Mouse (Mus musculus) gastrocnemius, adult 8-10 months (tissue): ENCODE data around the gene Rnaset2b. TPM values are rescaled to one million over a fixed set of nuclear protein-coding genes. Genes with fewer than 3 reads are reported as not detected.
"Not testable (repeated sequence)": the region's sequence is repeated elsewhere in the genome, so short reads cannot be mapped to it uniquely, and the experiment has no call there.

ENCODE experiments used
- DNase-seq, 2 experiments: peaks; one replicate each; pipeline ENCODE4 v3.0.0; 2022; ENCODE audit warnings: low spot score in 2 of 2
- total RNA-seq, 4 experiments: library from RNA; stranded (reverse); gene quantifications; 2 replicates each; pipeline ENCODE4 v1.2.4; 2022

Rnaset2b gene
- total RNA-seq, result 100 to 1,000 TPM; 114 to 128 (median 121) TPM

DNA sequence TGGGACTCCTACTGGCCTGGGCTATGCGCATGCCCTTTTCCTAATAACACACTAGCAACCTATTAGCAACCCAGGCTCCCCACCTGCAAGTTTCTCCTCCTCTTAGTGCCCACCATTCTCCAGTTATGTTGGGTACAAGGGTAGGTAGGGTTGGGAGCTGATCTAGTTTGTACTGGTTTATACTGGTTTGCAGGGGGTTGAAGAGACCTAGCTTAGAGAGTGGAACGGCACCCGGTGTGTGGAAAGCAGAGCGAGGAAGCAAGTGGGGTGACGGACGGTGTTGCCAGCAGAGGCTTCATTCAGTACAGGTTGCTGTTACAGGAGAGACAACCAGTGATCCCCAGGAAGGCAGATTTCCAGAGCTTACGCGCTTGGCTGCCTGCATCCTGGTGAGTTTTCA, at the start of gene Rnaset2b:
Gene Rnaset2b, plus strand, starts transcription at position 301 of the 400 bp plus-strand sequence.
- not testable (repeated sequence) for DNase-seq

DNA sequence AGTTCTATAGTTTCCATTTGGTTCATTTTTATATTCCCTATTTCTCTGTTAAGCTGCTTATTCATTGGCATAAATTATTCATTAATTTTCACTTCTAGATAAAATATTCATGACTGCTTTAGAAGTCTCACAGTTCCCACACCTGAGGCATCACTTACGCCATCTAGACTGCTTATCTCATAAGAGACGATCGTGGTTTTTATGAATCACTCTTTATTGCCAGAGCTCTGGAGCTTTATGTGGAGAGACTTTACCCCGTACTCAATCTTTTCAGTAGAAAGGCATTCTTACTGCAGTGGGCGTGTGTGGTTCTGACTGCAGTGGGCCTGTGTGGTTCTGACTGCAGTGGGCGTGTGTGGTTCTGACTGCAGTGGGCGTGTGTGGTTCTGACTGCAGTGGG, 38.8 kb upstream of the Rnaset2b start:
- not testable (repeated sequence) for DNase-seq

DNA sequence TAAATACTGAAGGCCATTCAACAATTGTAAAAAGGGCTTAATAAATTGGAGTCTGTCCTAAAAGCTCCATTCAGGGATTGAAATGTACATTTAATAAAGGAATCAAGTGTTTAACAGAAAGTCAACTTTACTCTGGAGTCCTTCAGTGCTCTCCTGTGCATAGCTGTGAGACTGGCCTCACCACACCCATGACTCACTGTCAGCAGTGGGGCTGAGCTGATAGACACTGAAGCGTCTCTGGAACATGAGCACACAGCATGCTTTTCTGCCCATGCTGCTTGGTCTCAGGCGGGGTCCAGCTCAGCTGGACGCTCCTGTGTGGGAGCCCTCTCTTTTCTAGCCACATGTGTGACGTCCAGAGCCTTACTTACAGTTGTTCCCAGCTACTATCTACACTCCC, 27.9 kb upstream of the Rnaset2b start:
- not testable (repeated sequence) for DNase-seq

DNA sequence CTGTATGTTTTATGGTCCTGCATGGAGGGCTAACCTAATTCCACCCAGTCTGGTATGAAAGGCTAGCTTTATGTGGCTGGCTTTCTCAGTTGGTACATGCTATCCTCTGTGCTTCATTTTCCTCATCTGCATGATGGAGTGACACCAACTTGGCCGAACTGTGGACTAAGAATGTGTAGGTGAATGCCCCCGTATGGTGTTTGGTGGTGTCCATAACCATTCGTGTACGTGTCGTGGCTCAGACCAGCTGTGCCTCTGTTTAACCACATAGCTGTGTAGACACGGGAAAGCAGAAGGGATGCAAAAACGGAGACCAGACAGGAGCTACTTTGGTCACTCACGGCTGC, 22.8 kb upstream of the Rnaset2b start:
- DNase-seq, result not testable (repeated sequence)

DNA sequence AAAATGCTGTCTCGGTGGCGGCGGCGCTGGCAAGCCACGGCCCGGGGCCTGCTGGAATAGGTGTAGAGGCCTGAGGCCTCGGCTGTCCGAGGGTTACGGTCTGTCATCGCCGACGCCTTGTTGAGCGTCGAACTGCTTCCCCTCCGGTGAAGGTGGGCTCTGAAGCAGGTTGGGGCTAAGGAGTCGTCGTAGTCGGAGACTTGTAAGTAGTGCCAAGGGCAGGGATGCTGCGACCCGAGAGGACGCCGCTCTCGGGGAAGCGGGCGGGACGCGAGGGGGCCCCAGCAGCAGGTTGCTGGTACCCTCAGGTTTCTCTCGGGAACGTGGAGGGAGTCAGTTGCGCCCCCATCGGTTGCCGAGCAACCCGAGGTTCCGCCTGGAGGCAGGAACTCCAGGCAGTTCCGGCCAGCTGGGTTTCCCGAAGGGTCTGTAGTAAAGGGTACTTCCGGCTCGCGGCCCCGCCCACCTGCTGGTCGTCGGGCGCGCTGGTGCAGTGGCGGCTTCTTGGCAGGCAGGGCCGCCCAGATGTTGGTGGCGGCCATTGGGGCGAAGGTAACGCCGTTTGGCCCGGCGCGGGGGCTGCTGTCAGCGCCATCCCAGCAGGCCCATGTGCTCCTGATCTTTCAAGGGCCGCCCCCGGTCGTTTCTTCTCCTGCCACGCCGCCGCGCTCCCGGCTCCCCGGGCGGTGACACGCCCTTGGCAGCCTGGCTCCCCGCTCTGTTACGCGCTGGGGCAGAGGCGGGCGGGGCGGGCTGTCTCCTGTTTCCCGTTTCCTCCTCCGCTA, 22.3 kb upstream of the Rnaset2b start, which contains the start of gene Rsph3b:
Gene Rsph3b, minus strand, starts transcription at position 699 of the 785 bp plus-strand sequence.
- DNase-seq, result peak; percentile 58 to 74

DNA sequence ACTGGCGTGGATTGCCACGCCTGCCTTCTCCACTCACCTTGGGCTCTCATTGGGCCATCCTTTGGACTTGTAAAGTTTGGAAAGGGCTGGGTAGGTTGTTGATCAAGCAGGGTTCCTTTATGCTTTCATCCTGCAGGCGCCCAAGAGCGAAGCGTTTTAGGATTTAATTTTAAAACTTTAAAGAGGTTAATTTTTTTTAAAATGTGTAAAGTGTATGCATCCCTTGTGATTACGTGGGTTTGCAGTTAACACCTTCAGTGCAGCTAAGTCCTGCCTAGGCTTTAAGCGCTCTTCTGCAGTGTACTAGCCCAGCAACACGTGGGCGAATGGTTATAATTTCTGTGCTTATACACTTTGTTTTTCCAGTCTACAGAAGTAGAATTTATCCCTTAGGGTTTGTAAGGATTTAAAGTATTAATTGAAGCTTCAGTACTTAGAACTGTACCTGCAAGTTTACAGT, 21.6 kb upstream of the Rnaset2b start:
- DNase-seq, result not testable (repeated sequence)

DNA sequence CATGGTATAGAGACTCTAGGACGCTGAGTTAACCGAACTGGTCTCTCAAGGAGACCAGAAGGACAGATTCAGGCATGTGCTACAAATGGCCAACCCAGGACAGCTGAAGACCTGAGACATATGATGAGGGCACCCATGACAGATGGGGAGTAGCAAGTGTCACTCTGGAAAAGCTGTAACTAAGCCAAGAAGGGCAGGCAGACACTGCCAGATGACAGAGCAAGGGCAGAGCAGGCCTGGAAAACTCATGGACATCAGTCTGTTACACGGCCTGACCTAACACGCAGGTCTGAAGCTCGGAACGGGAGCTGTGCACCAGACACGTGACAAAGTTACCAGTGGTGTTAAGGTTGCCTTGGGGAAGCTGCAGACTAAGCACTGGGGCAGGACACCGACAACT, 11.6 kb upstream of the Rnaset2b start:
- DNase-seq, result peak in 1 of 2 experiments; percentile 33

DNA sequence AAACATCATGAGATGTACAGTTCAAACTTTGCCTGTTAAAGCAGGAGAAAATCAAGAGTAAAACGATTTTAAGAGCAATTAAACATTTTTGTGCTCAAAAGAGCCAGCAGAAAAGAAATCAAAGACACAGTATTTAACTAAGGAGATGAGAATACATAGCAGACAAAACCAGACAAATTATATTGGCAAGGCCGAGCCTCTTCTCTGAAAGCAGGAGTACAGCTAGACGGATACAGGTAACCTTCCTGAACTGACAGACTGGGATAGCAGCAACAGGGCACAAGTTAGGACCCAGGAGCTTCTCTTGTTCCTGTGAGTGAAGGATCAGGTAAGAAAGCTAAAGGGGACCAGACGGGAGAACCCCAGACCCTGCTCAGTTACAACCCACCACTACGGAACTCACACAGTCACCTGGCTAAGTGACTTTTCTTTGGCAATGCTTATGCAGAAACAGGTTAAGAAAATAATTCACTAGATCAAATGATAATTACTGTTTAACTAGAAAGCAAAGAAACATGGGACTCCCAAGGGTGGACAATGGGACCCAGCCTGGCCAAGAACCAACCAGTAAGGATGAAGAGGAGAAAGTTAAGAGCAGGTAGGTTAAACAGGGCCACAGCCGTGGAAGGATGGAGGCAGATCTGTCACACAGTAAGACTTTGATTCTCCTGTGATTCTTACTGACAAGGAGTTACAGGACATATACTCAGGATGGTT, 10.7 kb upstream of the Rnaset2b start:
- not testable (repeated sequence) for DNase-seq

DNA sequence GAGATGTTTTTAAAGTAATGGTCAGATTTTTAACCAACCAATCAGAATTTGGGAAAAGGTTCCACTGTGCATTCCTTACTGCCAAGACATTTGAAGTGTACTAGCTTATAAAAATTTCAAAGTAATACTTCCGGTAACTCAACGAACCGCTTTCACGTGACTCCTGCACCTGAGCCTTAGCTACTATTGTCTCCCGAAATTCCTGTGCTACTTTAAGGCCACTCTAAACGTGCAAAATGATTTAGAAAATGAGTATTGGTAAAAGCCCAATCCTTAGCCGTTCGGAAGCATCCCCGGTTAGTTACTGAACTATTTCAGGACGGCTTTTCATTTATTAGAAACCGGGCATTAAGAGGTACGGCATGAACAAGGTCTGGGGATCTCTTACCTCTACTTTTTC, 10.1 kb upstream of the Rnaset2b start:
- not testable (repeated sequence) for DNase-seq

DNA sequence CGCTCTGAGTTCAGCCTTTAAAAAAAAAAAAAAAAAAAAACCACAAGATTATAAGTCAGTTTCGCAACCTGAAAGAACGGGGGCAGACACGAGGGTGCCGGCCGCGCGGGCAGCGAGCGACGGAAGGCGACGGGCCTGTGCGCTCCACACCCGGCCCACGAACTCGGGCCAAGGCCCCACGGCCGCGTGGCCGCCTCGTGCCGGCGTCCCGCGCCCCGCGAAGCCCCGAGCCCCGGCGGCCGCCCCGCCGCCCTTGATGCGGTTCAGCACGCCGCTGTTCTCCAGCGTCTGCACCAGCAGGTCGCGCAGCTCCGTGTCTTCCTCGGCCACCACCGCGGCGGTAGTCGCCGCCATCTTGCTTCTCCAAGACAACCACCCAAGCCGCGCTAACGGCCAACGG, 9.7 kb upstream of the Rnaset2b start, which contains the start of gene Tagap1:
Gene Tagap1, minus strand, starts transcription at position 381 of the 400 bp plus-strand sequence.
- DNase-seq, result peak; percentile 28 to 31

DNA sequence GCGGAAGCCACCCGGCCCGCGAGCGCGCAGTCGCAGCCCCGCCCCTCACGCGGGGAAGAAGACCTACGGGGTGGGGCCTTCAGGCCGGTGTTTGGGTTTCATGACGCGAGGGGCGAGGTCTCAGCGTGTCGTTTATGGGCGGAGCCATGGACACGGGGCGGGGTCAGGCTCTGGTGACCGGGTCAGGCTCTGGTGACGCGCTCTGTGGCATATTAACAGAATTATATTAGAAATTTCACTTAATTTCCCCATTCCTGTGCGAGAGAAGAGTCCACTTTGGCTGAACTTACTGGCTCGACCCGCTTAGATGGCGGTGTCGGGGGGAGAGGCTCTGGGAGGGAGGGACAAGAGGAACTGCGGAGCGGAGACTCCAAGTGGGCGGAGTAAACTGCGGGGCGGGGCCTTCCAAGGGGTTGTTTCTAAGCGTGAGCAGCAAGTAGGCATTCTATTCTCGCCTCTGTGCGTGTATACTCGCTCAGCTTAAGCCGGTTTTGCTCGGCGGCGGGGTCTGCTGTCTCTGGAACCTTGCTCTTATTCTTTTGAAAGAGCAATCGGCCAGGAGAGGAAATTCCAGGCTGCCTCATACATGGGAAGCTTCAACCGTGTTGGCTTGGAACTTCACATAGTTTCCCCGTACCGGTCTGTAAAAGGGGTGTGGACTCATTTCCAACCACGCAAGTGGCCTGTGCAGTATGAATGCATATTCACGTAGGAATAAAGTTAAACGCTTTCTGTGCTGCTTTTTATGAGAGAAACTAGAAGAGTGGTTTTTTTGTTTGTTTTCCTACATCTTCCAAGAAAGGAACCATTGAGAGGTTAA, 9.0 kb upstream of the Rnaset2b start:
- DNase-seq, result peak; percentile 22 to 27

DNA sequence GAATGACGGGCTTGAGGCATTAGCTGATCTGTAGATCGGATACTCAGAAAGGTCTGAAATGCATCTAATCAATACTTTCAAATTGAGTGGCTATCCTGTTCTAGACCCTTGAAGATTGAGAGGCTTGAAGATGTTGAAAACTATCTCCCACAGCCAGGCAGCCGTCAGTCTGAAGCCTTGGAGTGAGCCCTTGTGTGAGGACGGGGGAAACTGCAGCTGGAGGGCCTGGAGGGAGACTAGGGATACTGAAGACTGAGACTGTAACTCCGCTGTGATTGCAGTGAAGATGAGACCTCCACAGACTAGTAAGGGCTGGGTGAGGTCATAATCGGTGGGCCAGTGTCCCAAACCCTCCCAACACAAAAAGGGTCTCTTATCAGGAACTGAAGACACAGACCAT, 8.1 kb upstream of the Rnaset2b start:
- not testable (repeated sequence) for DNase-seq

DNA sequence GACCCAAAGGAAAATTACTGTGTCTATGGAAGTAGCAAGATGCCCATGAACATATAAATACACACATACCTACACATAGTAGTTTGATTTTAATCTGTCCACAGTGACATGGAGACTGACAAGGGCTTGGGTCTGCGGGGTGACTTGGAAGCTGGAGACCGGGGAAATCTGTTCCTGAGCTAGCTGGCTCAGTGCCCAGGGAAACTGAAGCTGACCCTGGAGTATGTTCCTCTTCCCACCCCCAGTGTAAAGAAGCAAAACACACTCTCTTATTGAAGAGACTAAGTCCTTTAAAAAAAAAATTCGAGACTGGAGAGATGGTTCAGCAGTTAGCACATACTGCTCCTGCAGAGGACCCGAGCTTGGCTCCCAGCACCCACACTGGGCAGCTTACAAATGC, 7.5 kb upstream of the Rnaset2b start:
- not testable (repeated sequence) for DNase-seq

DNA sequence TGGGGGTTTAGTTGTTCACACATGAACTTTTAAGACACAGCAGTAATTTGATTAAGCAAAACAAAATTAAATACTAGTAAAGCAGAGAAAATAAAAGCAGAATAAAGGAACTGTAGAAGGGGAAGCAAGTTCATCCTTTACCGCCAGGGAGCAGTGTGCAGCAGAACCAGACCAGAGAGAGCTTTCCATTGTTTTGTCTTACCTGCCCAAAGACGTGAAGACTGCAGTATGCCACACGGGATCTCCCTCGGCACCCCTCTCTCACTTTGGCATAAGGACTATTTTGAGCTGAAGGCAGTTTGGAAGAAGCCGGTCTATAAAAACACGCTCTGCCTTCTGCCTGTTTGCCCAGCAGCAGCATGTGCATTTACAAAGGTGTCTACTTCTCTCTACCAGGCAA, 5.1 kb upstream of the Rnaset2b start:
- not testable (repeated sequence) for DNase-seq

DNA sequence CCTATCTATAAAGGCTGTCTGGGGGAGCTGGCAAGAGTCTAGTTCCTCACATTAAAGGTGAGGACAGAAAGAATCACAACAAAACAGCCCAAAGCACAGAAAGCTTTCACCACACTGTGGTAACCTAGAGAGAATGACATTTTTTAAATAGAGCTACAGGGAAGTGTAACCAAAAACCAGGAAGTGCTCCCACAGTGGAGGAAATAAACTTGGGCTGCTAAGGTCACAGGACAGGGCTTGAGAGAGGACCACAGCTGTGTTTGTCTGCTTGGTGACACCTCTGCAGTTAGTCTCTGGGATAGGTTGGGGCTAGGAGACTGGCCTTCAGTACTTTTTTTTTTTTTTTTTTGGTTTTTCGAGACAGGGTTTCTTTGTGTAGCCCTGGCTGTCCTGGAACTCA, 2.8 kb upstream of the Rnaset2b start:
- DNase-seq, result not testable (repeated sequence)

DNA sequence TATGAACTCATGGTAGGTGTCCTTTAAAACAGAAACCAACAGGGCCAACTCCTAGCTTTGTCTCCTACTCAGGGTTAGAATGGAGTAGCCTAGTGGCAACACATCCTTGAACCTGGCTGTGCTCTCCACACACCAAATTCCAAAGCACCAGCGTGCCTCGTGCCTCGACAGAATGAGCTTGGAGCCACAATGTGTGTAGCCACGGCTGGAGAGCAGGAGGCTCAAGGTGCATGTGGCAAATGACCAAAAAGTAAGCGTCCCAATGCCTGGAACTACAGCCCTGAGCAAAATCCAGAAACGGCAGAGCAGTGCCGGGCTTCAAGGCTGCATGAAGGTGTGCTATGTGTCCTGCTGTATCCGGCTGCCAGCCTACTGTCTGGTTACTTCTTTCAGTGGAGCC, 804 bp downstream of the Rnaset2b start:
- not testable (repeated sequence) for DNase-seq

DNA sequence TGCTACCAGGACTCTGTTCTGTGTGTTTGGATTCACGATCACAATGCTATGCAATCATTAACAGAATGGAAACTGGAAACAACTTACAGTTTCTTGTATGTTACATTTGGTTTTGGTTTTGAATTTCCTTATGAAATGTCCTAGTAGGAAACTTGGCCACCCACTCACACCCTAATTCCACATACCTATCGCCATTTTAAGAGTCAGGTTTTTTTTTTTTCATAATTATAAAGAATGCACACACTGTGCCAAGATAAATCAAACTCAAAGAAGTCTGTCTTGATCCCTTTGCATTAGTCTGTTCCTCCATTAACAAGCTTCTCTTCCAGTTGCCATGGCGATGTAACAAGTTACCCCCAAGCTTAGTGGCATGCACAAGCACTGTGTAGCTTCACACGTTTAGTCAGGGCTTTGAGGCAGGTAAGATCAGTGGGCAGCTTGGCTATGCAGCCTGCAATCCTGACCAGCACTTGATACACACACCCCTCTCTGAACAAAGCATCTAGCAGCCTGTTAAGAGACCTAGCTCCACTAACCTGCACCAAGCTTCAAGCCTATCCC, 2.5 kb downstream of the Rnaset2b start:
- not testable (repeated sequence) for DNase-seq

DNA sequence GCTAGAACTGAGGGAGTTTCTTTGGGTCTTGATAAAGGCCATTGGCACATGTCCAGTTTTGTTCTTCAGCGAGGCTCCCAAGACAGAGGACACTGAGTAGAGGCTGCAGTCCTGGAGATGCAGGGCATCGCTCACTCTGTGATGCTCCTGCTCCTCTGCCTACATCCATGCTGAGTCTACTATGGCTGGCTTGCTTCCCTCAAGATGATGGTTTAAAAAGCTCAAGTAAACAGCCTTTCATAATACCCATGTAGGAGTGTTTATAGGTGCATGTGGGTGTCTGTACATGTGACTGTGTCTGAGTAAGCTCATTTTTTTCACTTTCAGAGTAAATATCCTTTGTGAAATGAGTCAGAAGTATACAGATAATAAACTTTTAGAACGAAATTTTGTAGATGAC, 4.6 kb downstream of the Rnaset2b start:
- not testable (repeated sequence) for DNase-seq

DNA sequence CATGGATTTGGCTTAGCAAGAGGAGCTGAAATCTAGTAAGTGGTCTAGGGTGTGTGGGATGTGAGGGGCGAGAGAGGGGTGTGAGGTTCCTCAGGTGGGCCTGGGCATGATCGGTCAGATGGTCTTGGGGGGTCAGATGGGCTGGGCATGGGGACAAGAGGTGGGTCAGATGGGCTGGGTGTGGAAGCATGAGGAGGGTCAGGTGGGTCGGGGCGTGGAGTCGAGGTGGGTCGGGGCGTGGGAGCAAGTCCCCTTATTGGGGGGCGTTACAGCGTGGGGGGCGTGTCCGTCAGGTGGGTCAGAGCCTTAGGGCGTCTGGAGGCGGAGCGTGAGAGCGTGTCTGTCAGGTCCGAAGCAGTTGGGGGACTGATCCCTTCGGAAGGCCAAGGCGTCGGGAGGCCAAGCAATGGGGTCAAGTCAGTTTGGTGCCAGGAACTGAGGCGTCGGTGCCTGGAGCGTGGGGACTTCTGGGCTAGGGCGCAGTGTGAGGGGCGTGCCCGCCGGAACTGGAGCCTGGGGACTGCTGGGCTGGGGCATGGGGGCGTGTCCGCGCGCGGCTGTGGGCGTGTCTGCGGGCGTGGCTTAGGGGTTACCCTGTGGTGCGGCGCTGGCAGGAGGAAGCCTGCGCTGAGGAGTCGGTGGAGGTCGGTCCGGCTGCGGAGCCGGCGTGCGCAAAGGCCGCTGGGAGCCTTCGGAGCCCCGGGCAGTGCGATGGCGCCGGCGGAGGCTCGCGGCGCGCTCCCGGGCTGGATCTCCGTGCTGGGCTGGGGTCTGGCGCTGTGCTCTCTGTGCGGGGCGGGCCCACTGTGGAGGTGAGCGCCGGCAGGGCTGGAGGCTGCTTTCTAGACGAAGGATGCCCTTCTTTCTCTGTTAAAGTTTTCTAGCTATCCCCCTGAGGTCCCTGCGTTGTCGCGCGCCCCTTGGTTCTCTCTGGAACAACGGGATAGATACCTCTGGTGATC, 8.1 kb downstream of the Rnaset2b start, which contains the start of gene Gm49721:
Gene Gm49721, plus strand, starts transcription at position 618 of the 962 bp plus-strand sequence.
- DNase-seq, result peak; percentile 63 to 73

DNA sequence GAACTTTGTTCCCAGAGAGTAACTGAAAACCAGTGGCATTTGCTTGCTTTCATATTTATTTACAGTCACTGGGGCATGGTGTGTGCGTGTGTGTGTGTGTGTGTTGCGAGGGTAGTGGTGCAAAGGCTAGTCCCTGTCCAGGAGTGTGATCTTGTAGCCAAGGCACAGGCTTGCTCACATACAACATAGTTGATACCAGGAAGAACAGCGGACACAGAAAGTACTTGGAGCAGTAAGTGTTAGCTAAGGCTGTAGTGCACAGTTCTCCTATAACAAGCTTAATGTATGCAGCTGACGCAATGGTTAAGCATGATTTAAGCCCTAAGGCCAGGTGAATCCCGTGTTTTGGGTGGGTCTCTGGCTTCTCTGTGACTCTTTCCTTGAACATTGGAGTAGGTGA, 8.9 kb downstream of the Rnaset2b start:
- DNase-seq, result not testable (repeated sequence)
